Mouse (Mus musculus): Measurements from ENCODE around the gene Ints12.

Gene Ints12

DNA sequence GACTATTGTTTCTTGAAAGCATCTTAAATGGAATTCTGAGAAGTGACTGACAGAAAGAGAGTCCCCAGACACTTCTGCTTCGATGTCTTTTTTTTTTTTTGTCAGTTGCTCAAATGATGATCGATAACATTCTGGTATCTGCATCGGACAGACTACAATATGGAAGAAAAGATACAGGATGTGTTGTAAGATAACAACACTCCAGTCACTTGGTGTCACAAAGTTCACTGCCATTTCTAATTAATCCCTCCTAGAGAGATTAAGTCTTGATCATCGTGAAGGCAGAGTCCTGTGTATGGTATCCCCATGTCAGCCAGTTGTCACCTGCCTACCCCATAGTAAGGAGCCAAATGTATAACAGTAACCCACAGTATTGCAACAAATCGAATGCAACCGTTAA is 60.0 kb downstream of the Ints12 start:
- no peak for DNase-seq

DNA sequence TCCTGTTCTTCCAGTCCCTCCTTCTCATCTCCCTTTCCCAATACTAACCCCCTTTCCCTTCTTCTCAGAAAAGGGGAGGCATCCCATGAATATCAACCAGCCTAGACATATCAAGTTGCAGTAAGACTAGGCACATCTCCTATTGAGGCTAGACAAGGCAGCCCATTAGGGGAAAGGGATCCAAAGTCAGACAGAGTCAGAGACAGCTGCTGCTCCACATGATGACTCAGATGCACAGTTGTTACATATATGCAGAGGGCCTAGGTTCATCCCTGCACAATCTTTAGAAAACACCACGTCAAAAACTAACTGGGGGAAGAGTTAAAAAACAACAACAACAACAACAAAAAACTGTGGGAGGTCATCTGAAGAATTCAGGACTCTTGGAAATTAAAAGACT is 61.2 kb downstream of the Ints12 start:
- no peak for DNase-seq

DNA sequence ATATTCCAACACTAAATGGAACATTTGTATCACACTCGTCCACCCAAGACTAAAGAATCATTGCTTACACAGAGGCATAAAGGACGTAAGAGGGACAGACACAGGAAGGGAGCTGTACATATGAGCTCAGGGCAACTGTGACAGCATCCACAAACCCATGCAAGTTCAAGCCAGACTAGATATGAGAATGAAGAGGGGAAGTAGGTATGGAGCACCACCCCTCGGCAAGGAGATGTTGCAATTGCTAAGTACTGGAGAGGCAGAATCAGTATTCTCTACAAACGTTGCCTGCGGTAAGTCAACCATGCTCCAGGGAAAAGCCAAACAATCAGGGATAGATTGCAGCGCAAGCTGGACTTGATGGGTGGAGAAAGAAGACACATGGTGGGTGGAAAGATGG is 62.0 kb downstream of the Ints12 start:
- DNase-seq = no peak

DNA sequence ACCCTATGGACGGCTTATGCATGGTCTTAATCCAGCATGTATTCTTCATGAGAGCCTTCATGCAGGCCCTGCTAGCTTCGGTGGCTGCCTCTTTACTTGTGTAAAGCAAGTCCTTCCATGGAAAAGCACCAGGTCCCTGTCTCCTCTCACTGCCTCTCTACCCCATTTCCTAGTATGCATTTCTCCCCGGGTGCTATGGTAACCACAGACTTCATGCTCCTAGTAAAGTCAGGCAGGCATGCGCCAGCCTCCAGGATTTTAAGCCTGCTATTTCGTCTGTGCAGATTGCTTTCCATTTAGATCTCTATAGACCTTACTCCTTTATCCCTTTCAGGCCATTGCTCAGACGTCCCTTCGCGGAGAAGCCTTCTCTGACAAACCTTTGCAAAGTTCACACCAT is 63.0 kb downstream of the Ints12 start:
- no peak for DNase-seq

DNA sequence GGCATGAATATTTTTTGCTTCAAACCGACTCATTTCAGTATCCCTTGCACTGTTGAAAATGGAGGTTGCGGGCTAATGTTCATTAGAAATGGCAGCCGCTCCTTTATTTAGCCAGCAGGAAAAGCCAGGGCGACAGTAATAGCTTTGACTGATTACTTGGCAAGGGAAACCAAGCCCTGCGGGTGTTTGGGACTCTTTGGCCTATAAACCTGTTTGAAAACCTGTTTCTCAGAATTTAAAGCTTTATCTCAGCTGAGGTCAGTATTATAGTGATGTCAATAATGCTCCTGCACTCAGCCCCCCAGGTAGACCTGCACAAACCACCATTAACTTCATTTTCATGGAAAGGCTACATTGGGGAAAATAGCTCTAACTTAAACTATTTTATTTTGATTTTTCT is 66.6 kb downstream of the Ints12 start:
- DNase-seq = no peak
